Mouse (Mus musculus): ENCODE measurements around the gene Uprt. TPM values are rescaled to one million over a fixed set of nuclear protein-coding genes. Genes with fewer than 3 reads are reported as not detected.

Gene Uprt
- 10 to 100 TPM; 14.4 to 17.6 TPM for total RNA-seq (2021)

DNA sequence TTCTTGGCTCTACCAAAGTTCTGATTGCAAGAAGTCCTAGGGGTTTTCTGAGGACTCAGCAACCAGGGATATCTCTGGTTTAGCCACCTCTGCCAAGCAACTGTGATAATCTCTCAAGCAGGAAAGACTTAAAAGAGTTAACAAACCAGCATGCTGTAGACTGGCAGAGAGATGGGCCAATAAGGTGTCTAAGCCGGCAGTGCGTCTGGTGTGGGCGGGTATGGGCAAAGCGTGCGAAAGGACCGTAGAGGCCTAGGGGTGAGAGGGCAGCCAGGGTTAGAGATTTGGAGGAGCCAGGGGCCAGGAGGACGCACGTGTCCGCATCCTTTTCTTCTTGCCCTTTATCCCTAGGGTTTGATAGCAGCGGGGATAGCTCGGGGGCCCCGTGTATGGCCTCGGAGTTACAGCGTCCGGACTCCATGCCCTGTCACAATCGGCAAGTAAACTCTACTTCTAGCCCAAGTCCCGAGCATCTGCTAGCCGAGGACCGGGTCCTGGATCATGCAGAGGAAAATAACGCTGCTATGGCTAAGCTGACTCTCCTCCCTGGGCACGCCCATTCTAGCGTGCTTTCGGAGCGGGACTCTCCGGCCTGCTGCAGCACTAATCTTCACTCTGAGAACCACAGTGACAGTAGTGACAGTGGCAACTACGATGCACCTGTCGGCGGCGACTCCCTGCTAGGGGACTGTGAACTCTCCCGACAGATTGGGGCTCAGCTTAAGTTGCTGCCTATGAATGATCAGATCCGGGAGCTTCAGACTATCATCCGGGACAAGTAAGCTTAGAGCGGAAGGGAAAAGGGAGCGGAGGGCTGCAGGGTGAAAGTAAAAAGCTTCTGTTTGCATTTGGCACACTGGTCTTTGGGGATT is at the start of gene Uprt:
Gene Uprt, plus strand, starts transcription at position 247 of the 872 bp plus-strand sequence.
- DNase-seq, result peak; percentile 68 to 72

GRCm38 (mm10) chrX:104433456-104433855 is 49.2 kb upstream of the Uprt start:
- DNase-seq, result no peak

DNA sequence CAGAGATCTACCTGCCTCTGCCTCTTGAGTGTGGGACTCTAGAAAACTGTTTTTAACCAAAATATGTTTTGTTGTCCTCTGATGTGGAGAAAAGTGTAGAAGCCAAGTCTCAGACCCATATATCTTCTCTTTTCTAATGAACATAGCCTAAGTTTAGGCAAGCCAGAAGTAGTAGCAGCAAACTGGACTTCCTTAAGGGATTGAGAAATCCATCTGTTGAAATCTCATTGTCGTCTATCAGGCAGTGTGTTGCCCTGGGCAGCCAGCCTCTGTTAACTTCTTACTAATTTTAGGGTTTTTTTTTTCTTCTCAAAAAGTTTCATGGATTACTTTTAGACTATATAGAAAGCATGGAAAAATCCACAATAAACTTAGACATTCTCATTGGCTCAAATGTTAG is 30.2 kb upstream of the Uprt start:
- no peak for DNase-seq

- no peak for DNase-seq
These were observed 20.9 kb upstream of the Uprt start for GRCm38 (mm10) chrX:104461755-104462154.

GRCm38 (mm10) chrX:104464376-104464775 is 18.2 kb upstream of the Uprt start:
- DNase-seq, result no peak

- DNase-seq, result no peak
These were observed 4.6 kb upstream of the Uprt start for GRCm38 (mm10) chrX:104478041-104478440.

- DNase-seq, result peak in 1 of 2 experiments; percentile 3
These were observed 808 bp downstream of the Uprt start for GRCm38 (mm10) chrX:104483444-104483808.

DNA sequence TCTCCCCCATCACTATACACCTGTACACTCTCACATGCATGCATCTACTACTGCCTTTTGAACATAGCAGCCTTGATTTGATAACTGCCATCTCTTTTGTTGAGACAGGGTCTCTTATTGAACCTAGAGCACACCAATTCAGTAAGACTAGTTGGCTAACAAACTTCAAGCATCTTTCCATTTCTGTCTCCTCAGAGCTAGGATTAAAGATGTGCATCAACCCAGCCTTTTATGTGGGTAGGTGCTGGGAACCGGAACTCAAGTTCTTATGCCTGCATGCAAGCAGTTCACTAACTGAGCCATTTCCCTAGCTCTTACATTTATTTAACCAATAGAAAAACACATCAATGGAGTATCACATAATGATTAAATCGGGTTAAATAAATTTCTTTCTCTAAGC is 3.0 kb downstream of the Uprt start:
- no peak for DNase-seq

GRCm38 (mm10) chrX:104488036-104488435 is 5.4 kb downstream of the Uprt start:
- DNase-seq, result no peak

GRCm38 (mm10) chrX:104488870-104489467 is 6.4 kb downstream of the Uprt start:
- no peak for DNase-seq

GRCm38 (mm10) chrX:104489626-104490355 is 7.2 kb downstream of the Uprt start:
- no peak for DNase-seq

DNA sequence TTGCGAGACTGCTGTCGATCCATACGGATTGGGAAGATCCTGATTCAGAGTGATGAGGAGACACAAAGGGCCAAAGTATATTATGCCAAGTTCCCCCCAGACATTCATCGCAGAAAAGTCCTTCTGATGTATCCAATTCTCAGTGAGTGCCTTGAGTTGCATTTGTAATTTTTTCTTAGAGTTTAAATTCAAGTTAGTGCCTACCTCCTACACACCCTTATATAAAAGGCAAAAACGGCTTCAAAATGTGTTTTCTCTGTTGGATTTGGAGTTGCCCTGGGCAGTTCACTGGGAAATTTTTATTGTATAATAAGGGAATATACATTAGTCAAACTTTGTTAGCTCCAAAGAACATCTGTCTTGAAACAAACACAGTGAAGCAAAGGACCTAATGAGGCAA is 19.1 kb downstream of the Uprt start:
- no peak for DNase-seq

DNA sequence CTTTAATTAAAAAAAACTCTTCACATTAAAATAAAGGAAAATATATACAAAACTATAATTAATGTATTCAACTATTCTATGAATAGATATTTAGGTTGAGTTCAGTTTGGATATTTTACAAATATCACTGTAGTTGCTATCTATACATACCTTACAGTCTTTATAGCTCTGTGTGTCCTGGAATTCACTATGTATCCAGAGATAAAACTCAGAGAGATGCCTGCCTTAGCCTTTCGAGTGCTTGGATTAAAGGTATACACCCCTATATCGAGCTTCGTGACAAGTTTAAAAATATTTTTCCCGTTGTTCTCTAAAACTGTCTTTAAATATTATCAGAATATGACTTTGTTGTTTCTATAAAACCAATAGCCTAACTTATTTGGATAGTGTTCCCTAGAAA is 60.0 kb downstream of the Uprt start:
- no peak for DNase-seq

- DNase-seq, result no peak
These were observed 61.4 kb downstream of the Uprt start for GRCm38 (mm10) chrX:104543919-104544595.

GRCm38 (mm10) chrX:104545283-104545682 is 62.7 kb downstream of the Uprt start:
- no peak for DNase-seq

Other genes with a start within 250 kb of the Uprt start
- 10 to 100 TPM; 29.0 to 30.3 TPM for gene Abcb7, start 69.0 kb upstream of the Uprt start, total RNA-seq (2021)
- gene Zdhhc15, start 188.2 kb downstream of the Uprt start, total RNA-seq (2021), result 1 to 10 TPM; 6.4 to 7.1 TPM

All from layer of hippocampus, postnatal 36 days (tissue).